Mouse (Mus musculus): ENCODE results near the gene Fam107a. TPM values are rescaled to one million over a fixed set of nuclear protein-coding genes. Genes with fewer than 3 reads are reported as not detected.

Fam107a gene
- total and polyA plus RNA-seq, 3 experiments: not detected

- no peak for TF ChIP-seq ELF1 (IDR thresholded peaks at IDR 0.05; ENCODE audit: low read depth, low read length)
- TF ChIP-seq TBP (IDR thresholded peaks at IDR 0.05; ENCODE audit: low read depth, low read length): no peak
- no peak for TF ChIP-seq HCFC1 (IDR thresholded peaks at IDR 0.05; ENCODE audit: low read depth, low read length)
- no peak for TF ChIP-seq UBTF (IDR thresholded peaks at IDR 0.05; ENCODE audit: borderline replicate concordance, insufficient read depth, low read depth, low read length)
- no peak for TF ChIP-seq MXI1 (IDR thresholded peaks at IDR 0.05; ENCODE audit: low read depth, low read length)
- no peak for TF ChIP-seq USF2 (IDR thresholded peaks at IDR 0.05; ENCODE audit: borderline replicate concordance in 1 of 2, insufficient read depth in 1 of 2, low read depth in 1 of 2, low read length in 2 of 2)
- no peak for TF ChIP-seq MAX (IDR thresholded peaks at IDR 0.05; ENCODE audit: low read length)
- TF ChIP-seq MAFK (IDR thresholded peaks at IDR 0.05; ENCODE audit: borderline replicate concordance, low read depth, low read length): no peak
- no peak for TF ChIP-seq ETS1 (IDR thresholded peaks at IDR 0.05; ENCODE audit: low read depth, low read length)
- TF ChIP-seq GATA1 (IDR thresholded peaks at IDR 0.05; ENCODE audit: low read depth, low read length): no peak
- TF ChIP-seq GABPA (IDR thresholded peaks at IDR 0.05; ENCODE audit: low read depth, low read length): no peak
- no peak for TF ChIP-seq NRF1 (IDR thresholded peaks at IDR 0.05; ENCODE audit: insufficient read depth, low read depth, low read length, poor library complexity, severe bottlenecking)
- no peak for TF ChIP-seq TAL1 (IDR thresholded peaks at IDR 0.05; ENCODE audit: low read length)
- Histone ChIP-seq H3K4me3 (ENCODE audit: control insufficient read depth in 1 of 2, insufficient read depth in 1 of 2, low read depth in 2 of 2, low read length in 2 of 2) (no peak overlapping the region), H3K9ac (ENCODE audit: control insufficient read depth, low read depth, low read length, poor library complexity, severe bottlenecking) (no peak overlapping the region), H3K4me1 (ENCODE audit: control insufficient read depth in 1 of 2, insufficient read depth in 2 of 2, low read length in 2 of 2) (no peaks in the 10 kb centered on the region), H3K9me3 (replicated peaks; ENCODE audit: insufficient read depth, low read length) (no peaks in the 10 kb centered on the region), H3K27me3 (ENCODE audit: control insufficient read depth in 1 of 2, insufficient read depth in 2 of 2, low read length in 2 of 2) (no peaks in the 10 kb centered on the region), H3K27ac (ENCODE audit: control insufficient read depth, low read depth, low read length) (no peak overlapping the region), H3K36me3 (ENCODE audit: control insufficient read depth in 1 of 2, insufficient read depth in 2 of 2, low read length in 2 of 2) (no peaks in the 10 kb centered on the region), H3K79me2 (ENCODE audit: control insufficient read depth, insufficient read depth, low read length, poor library complexity) (no peaks in the 10 kb centered on the region)
- no peak for DNase-seq (ENCODE audit: low read depth, low spot score)
Observed at GRCm38 (mm10) chr14:8334511-8334910, 16.7 kb upstream of the Fam107a start.

GRCm38 (mm10) chr14:8332314-8333252 is 14.8 kb upstream of the Fam107a start:
- no peaks in the 10 kb centered on the region for H3K36me3 ChIP-seq (ENCODE audit: control insufficient read depth in 1 of 2, insufficient read depth in 2 of 2, low read length in 2 of 2)
- no peaks in the 10 kb centered on the region for H3K79me2 ChIP-seq (ENCODE audit: control insufficient read depth, insufficient read depth, low read length, poor library complexity)
- no peak overlapping the region for H3K4me3 ChIP-seq (ENCODE audit: control insufficient read depth in 1 of 2, insufficient read depth in 1 of 2, low read depth in 2 of 2, low read length in 2 of 2)
- H3K27me3 ChIP-seq (ENCODE audit: control insufficient read depth in 1 of 2, insufficient read depth in 2 of 2, low read length in 2 of 2): no peaks in the 10 kb centered on the region
- H3K9ac ChIP-seq (ENCODE audit: control insufficient read depth, low read depth, low read length, poor library complexity, severe bottlenecking): no peak overlapping the region
- TF ChIP-seq MAX (IDR thresholded peaks at IDR 0.05; ENCODE audit: low read length) (no peak), MYB (IDR thresholded peaks at IDR 0.05; ENCODE audit: low read depth, low read length) (no peak), CTCF (IDR thresholded peaks at IDR 0.05 in 2 of 3, conservative IDR thresholded peaks at IDR 0.05 in 1 of 3; ENCODE audit: control insufficient read depth in 1 of 3, insufficient read depth in 1 of 3, low read depth in 2 of 3, low read length in 3 of 3, poor library complexity in 1 of 3, severe bottlenecking in 1 of 3) (no peak), CHD2 (IDR thresholded peaks at IDR 0.05; ENCODE audit: low read length) (no peak), ETS1 (IDR thresholded peaks at IDR 0.05; ENCODE audit: low read depth, low read length) (no peak), NELFE (IDR thresholded peaks at IDR 0.05; ENCODE audit: low read depth, low read length) (no peak), ZMIZ1 (IDR thresholded peaks at IDR 0.05; ENCODE audit: low read depth, low read length) (no peak), MEF2A (IDR thresholded peaks at IDR 0.05; ENCODE audit: extremely low read depth, insufficient replicate concordance, low read depth, low read length, poor library complexity, severe bottlenecking) (no peak), BHLHE40 (IDR thresholded peaks at IDR 0.05; ENCODE audit: borderline replicate concordance, low read depth, low read length) (no peak), RAD21 (IDR thresholded peaks at IDR 0.05; ENCODE audit: low read depth, low read length) (no peak)
- DNase-seq (ENCODE audit: low read depth, low spot score): no peak
- no peaks in the 10 kb centered on the region for H3K4me1 ChIP-seq (ENCODE audit: control insufficient read depth in 1 of 2, insufficient read depth in 2 of 2, low read length in 2 of 2)
- no peaks in the 10 kb centered on the region for H3K9me3 ChIP-seq (replicated peaks; ENCODE audit: insufficient read depth, low read length)
- H3K27ac ChIP-seq (ENCODE audit: control insufficient read depth, low read depth, low read length): no peak overlapping the region

Measured in MEL (cell line).